ENCODE assay signal across 11 mouse cellular contexts in the genomic region with DNA sequence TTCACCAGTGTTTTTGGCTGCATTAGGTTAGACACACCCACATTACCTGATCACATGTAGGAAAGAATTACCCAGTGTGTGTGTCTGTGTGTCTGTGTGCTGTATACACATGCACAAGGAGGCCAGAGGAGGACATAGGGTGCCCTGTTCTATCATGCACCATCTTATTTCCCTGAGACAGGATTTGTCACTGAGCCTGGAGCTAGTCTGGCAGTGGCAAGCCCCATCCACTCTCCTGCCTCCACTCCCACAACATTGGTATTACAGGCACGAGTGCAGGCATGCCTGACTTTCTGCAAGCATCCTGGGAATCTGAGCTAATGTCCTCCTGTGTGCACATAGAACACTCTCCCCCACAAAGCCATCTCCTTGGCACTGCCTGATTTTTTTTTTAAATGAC.
A peak's percentile ranks its signal among the peaks of the same experiment; 100 is the strongest.
DNase-seq lines count a peak whose midpoint lies in the region; ATAC-seq lines count a peak whose summit lies in the region.
"Had no signal": no experiment of that assay in that cellular context is flagged by ENCODE, and none has a peak within 500 bp of the region (broad histone marks: within the 10 kb centered on the region; RNA-seq: fewer than 3 reads in every experiment).

No protein-coding gene starts in this region.

- intact Hi-C loops in gastrocnemius, postnatal 14 days (cut with DNase I; ENCODE audit: low total_unique reads): no loop called here

- no peak overlapping the region for H3K4me3 ChIP-seq in forebrain, embryonic 10.5 days
- no peak overlapping the region for H3K4me3 ChIP-seq in forebrain, embryonic 13.5 days
- no peak overlapping the region for H3K4me3 ChIP-seq in embryonic facial prominence, embryonic 10.5 days
- H3K4me3 ChIP-seq in hindbrain, embryonic 13.5 days: no peak overlapping the region
- H3K4me3 ChIP-seq in midbrain, embryonic 12.5 days: no peak overlapping the region
- H3K4me3 ChIP-seq: layer of hippocampus, adult 2 months; liver, embryonic 12.5 days had no signal

- no peak overlapping the region for H3K9ac ChIP-seq in forebrain, embryonic 13.5 days
- no peak overlapping the region for H3K9ac ChIP-seq in hindbrain, embryonic 13.5 days
- H3K9ac ChIP-seq in midbrain, embryonic 12.5 days (replicated peaks): no peak overlapping the region
- H3K9ac ChIP-seq: liver, embryonic 12.5 days had no signal

- no peak for DNase-seq in forebrain, embryonic 10.5 days (ENCODE audit: extremely low spot score, low spot score)
- DNase-seq in embryonic facial prominence, embryonic 10.5 days (ENCODE audit: low spot score): peak; percentile 39
- no peak for DNase-seq in gastrocnemius, postnatal 14 days
- no peak for DNase-seq in liver
- DNase-seq: thymus, adult 18-20 months had no signal

- H3K4me1 ChIP-seq in forebrain, embryonic 10.5 days: peaks cover 59% of the 10 kb centered on the region
- peaks cover 11% of the 10 kb centered on the region; the same call in 1 of the 2 replicates for H3K4me1 ChIP-seq in forebrain, embryonic 13.5 days
- peaks cover 69% of the 10 kb centered on the region for H3K4me1 ChIP-seq in embryonic facial prominence, embryonic 10.5 days
- peaks cover 22% of the 10 kb centered on the region for H3K4me1 ChIP-seq in hindbrain, embryonic 13.5 days (replicated peaks)
- H3K4me1 ChIP-seq in midbrain, embryonic 12.5 days: peaks cover 37% of the 10 kb centered on the region
- H3K4me1 ChIP-seq: liver, embryonic 12.5 days had no signal

- H3K27ac ChIP-seq in forebrain, embryonic 10.5 days: peak overlapping the region; percentile 66
- H3K27ac ChIP-seq in forebrain, embryonic 13.5 days: no peak overlapping the region
- peak overlapping the region; percentile 83 for H3K27ac ChIP-seq in embryonic facial prominence, embryonic 10.5 days (replicated peaks)
- H3K27ac ChIP-seq in hindbrain, embryonic 13.5 days: 0 out of 2 replicates have a peak overlapping the region, but pooled peaks have one; percentile 0
- peak overlapping the region; percentile 52; the same call in 1 of the 2 replicates for H3K27ac ChIP-seq in midbrain, embryonic 12.5 days (replicated peaks)
- H3K27ac ChIP-seq: layer of hippocampus, adult 2 months; liver, embryonic 12.5 days had no signal

- peaks cover 9% of the 10 kb centered on the region; the same call in 1 of the 2 replicates for H3K27me3 ChIP-seq in forebrain, embryonic 10.5 days (ENCODE audit: poor library complexity, severe bottlenecking)
- H3K27me3 ChIP-seq in forebrain, embryonic 13.5 days: no peaks in the 10 kb centered on the region
- H3K27me3 ChIP-seq in embryonic facial prominence, embryonic 10.5 days (replicated peaks; ENCODE audit: low read depth, poor library complexity, severe bottlenecking): peaks cover 7% of the 10 kb centered on the region; the same call in 1 of the 2 replicates
- no peaks in the 10 kb centered on the region for H3K27me3 ChIP-seq in hindbrain, embryonic 13.5 days
- H3K27me3 ChIP-seq in midbrain, embryonic 12.5 days: peaks cover 5% of the 10 kb centered on the region; the same call in 1 of the 2 replicates
- H3K27me3 ChIP-seq: liver, embryonic 12.5 days had no signal

- ATAC-seq in forebrain, embryonic 13.5 days: no peak
- ATAC-seq in hindbrain, embryonic 13.5 days (ENCODE audit: low FRiP score): peak; percentile 82
- no peak for ATAC-seq in midbrain, embryonic 12.5 days (ENCODE audit: low FRiP score, low read depth)
- no peak for ATAC-seq in megakaryocyte progenitor cell, adult 5-6 weeks (replicated peaks; ENCODE audit: poor library complexity)
- ATAC-seq: liver, embryonic 12.5 days had no signal

- no peak overlapping the region for H3K4me2 ChIP-seq in forebrain, embryonic 13.5 days
- no peak overlapping the region for H3K4me2 ChIP-seq in hindbrain, embryonic 13.5 days
- no peak overlapping the region for H3K4me2 ChIP-seq in midbrain, embryonic 12.5 days (replicated peaks)
- H3K4me2 ChIP-seq: liver, embryonic 12.5 days had no signal

- no peaks in the 10 kb centered on the region for H3K36me3 ChIP-seq in forebrain, embryonic 10.5 days (replicated peaks)
- no peaks in the 10 kb centered on the region for H3K36me3 ChIP-seq in forebrain, embryonic 13.5 days (ENCODE audit: poor library complexity, severe bottlenecking)
- no peaks in the 10 kb centered on the region for H3K36me3 ChIP-seq in embryonic facial prominence, embryonic 10.5 days (replicated peaks)
- H3K36me3 ChIP-seq in hindbrain, embryonic 13.5 days: no peaks in the 10 kb centered on the region
- H3K36me3 ChIP-seq in midbrain, embryonic 12.5 days: no peaks in the 10 kb centered on the region
- H3K36me3 ChIP-seq: liver, embryonic 12.5 days had no signal

- H3K9me3 ChIP-seq in forebrain, embryonic 10.5 days: no peaks in the 10 kb centered on the region; the same call in 1 of the 2 replicates
- no peaks in the 10 kb centered on the region for H3K9me3 ChIP-seq in forebrain, embryonic 13.5 days (replicated peaks)
- H3K9me3 ChIP-seq in embryonic facial prominence, embryonic 10.5 days: no peaks in the 10 kb centered on the region
- no peaks in the 10 kb centered on the region; the same call in 1 of the 2 replicates for H3K9me3 ChIP-seq in hindbrain, embryonic 13.5 days
- H3K9me3 ChIP-seq in midbrain, embryonic 12.5 days: no peaks in the 10 kb centered on the region
- H3K9me3 ChIP-seq: liver, embryonic 12.5 days had no signal

- WGBS in forebrain, embryonic 10.5 days: 18% methylated on average over 1 of the region's 1 CpGs
- 4% methylated on average over 1 of the region's 1 CpGs for WGBS in forebrain, embryonic 13.5 days
- WGBS in embryonic facial prominence, embryonic 10.5 days: 20% methylated on average over 1 of the region's 1 CpGs
- 31% methylated on average over 1 of the region's 1 CpGs for WGBS in hindbrain, embryonic 13.5 days
- WGBS in midbrain, embryonic 12.5 days: 0% methylated on average over 1 of the region's 1 CpGs
